Mouse (Mus musculus) left cerebral cortex, adult 11 months (tissue): ENCODE results near the gene Sycp2.

ENCODE experiments used
- DNase-seq: peaks from one replicate; pipeline ENCODE4 v3.0.0; 2022; ENCODE audit warnings: low spot score

The Sycp2 gene

GRCm38 (mm10) chr2:178303453-178304187 lies 103.9 kb downstream of the Sycp2 start:
- no peak for DNase-seq
